Mouse (Mus musculus): ENCODE measurements around the gene Ttll11.

The Ttll11 gene

DNA sequence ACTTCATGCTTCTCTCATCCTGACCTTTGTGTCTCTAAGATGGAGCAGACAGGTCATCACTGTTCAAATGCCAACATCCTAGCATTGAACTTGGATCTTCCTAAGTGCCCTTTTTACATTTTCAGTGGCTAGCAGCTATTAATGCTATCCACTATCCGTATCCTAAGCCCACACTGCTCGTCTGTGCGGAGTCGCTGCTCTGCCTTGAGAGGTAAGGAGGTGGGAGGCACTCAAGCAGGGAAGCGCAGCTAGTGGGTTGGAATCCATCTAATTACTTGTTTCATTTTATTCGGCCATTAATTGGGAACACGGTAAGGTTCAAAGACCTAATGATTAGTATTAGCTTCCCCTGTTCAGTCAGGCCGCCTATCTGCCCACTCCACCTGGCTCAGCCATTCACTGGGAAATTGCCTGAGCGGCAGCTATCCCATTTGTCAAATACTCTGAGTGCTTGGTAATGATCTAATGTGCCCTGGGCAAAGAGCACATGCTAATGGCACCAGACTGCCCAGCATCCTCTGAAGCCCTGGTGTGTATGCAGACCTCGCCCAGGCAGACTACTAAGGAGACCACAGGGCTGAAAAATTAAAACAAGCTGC is 130.0 kb downstream of the Ttll11 start:
- DNase-seq = no peak

GRCm38 (mm10) chr2:35845611-35846504 is 133.9 kb downstream of the Ttll11 start:
- DNase-seq = no peak

DNA sequence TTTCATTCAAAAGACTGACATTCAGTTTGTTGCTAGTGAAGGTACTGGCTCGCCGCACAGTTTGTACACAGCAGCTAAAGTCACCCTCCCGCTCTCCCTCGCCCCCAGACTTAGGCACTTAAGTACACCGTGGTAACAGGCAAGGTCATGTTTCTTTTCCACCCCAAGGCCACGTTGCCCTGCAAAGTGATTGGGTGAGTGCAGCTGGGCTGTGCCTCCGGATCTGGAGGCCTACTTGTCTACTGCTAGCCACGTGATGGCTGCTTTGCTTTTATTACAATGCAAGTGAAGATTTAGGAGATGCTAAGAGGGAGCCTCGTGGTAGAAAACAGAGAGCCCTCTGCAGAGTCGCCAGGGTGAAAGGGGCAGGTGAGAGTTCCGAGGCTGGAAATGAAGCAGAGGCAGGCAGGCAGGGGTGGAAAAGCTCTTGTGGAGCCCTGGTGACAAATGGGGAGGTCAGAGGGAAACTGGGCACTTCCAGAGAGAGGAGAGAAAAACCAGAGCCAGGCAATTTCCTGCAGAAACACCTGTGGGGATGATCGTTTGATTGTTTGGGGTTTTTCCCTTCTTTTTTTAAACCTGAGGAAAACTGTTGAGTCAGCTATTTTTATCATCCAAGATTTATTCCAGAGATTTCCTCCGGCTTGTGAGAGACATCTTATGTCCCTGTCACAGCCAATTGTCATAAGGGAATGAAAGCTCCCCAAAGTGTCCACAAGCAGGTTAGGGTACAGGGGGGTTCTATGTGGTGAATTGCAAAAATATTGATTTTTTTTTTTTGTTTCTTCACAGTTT is 135.6 kb downstream of the Ttll11 start:
- no peak for DNase-seq

DNA sequence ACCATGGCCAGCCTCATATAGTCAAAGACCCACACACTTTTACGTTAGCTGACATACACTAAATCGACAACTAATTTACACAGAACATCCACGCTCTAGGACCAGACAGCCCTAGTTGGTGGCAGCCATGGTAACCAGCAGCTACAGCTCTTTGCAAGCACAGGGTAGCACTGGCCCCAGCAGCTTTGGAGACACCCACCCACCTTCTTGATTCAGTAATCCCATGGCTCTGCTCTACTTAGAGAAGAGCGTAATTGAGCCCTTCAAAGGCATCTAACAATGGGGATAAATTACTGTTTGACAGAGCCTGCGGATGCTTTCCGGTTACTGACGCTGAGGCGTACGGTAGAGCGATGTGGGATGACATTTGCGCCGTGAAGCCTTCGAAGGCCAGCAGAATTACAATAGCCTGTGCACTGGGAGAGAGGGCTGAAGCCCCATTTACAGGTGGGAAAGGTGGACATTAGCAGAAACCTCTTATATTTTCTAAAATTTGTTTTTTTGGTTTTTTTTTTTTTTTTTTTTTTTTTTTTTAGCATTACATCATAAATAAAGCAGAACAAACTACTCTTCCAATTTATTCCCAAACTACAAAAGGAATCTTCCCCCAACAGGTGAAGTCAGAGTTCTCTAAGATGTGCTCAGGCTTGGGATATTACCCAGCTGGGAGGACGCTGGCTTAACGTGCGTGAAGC is 136.8 kb downstream of the Ttll11 start:
- DNase-seq = no peak

- no peak for DNase-seq
Observed at GRCm38 (mm10) chr2:35841841-35842420, 137.8 kb downstream of the Ttll11 start.

DNA sequence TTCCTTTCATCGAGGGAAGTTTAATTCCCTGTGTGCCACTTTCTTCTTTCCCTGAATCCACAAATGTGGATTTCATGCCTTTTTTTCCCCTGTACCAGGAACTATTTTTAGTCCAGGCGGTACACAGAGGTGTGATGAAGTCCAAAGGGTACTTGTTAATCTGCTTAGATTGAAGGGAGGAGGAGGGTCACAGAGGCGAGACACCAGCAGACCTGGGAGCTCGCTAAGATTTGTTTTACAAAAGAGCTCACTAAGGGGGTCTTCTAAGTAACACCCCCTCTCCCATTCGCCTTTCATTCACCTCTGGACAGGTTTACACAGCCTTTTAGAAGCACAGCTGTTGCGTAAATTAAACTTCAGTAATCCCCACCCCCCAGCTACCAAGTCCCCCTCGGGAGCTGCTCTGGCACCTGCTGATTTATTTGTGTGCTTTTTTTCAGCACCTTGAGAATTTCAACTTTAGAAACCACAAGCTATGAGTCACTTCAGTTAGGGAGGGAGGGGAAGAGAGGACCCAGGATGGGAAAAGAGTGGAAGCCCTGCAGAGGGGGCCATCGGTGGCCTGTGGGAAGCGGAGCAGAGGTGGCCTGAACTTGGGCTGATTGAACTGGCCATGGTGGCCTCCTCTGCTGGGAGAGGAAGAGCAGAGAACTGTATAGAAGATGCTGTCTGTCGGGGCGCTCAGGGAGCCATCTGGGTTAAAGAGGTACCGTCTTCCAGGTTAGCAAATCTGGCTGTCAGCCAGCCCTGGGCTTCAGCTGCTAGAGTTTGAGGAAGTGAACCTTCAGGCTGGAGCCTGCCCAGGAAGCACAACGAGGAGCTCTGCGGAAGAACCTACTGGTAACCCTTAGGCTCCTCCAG is 138.5 kb downstream of the Ttll11 start:
- DNase-seq = peak; percentile 45

- DNase-seq = no peak
Observed at GRCm38 (mm10) chr2:35838751-35839479, 140.8 kb downstream of the Ttll11 start.

GRCm38 (mm10) chr2:35834198-35834913 is 145.4 kb downstream of the Ttll11 start:
- no peak for DNase-seq

GRCm38 (mm10) chr2:35833546-35833945 is 146.2 kb downstream of the Ttll11 start:
- no peak for DNase-seq

DNA sequence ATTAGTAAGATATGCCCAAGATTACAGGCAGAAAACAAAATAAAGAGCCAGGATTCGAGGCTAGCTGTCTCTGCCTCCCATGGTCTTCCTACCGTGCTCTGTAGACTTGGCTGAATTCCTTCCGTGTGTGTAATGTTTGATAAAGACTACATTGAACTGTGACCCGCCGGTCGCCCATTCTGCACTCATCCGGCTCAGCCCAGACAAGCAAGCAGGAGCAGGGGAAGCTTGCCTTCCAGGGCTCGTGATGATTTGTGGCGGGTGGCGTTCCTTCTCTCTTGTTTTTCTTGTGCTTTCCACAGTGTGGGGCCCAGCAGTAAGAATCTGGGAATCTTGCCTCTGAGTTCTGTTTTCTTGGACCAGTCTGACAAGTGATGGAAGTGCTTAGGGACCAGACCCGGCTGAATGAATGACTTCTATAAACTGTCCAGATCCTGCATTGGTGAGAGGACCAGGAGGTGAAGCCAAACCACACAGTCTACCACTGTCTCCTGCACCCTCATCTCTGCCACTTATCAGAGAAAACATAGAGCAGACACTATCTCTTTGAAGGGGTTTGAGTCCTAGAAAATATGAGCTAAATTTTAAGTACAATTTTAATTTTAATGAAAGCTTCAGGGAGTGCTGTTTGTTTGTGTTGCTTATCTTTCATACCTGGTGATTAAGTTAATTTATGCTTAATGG is 146.8 kb downstream of the Ttll11 start:
- peak; percentile 18 for DNase-seq

DNA sequence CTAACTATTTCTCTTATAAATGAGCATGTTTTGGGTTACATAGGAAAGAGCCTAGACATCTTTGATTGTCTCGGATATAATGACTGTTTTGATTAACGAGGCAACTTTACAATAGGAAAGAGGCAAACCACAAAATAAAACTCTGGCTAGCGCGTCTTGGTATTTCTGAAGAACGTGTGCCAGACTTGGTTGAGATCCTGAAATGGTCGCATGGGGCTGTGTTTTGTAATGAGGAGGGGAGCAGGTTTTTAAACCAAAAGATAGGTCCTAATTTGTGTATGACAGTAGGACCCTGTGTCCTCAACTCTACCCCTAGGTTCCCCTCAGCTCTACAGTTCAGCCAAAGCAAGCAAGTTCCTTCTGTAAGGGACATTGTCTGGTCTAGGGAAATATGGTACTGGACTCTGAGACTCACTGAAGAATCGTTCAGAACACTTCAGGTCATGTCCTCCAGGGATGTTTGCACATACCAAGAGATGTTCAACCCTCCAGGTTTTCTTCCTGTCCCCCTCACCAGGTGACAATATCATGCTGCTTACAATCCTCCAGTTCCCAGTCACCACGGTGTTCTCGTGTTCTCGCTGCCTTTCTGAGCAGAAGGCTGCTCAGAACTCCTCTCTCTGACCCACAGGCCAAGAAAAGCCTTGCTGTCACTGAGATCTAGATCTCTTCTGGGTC is 147.7 kb downstream of the Ttll11 start:
- DNase-seq = no peak

DNA sequence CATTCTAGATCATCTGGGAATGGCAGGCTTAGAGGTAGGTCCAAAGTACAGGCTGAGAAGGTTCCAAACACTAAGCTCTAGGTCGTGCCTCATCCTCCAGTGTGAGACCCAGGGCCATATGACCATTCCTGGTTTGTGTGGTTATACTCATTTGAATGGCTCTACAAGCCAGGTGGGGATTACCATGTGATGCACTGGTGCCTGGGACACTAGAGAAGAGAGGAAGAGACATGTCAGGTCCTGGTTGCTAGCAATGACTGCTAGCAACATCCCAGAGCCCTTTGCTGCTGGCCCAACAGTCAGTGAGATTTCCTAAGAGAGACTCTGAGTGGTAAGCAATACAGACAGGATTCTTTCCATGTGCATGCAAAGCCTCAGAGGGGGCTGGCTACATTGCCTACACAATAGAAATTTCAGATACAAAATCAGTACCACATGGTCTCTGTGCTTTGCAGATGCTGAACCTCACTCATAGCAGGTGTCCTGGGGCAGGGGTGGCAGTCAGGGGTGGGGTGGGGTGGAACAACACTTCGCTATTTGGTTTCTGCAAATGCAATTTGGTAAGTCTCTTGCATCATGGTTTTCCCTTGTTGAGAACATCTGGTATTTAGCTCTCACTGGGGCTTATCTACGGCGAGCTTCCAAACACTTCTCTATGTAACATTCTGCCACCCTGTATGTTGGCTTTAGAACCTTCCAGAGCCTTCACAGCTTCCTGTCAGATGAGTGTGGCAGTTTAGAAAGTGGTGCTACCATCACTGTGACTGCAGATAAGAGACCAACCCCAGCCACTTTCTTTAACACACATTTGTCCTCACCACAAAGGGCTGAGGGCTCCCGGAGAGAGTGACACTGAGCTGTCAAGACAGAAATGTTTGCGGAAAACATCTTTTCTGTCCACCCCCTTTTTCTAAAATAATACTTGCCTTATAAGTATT is 148.5 kb downstream of the Ttll11 start:
- DNase-seq = no peak

DNA sequence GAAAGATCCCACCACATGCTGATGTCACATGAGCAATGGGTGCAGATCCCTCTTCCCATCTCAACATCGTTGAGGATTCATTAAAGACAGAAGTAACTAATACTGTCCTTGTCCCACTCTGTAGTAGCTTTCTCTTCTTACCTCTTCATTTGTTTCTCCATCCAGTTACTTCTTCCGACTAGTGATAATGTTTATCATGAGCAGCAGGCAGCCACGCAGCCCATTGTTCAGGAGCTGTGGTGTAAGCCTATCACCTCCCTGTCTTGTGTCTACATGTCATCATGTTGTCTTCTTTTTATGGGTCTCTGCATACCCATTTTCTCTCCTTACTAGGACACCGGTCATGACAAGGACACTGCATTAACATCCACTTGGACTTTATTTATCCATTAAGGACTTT is 150.6 kb downstream of the Ttll11 start:
- no peak for DNase-seq

DNA sequence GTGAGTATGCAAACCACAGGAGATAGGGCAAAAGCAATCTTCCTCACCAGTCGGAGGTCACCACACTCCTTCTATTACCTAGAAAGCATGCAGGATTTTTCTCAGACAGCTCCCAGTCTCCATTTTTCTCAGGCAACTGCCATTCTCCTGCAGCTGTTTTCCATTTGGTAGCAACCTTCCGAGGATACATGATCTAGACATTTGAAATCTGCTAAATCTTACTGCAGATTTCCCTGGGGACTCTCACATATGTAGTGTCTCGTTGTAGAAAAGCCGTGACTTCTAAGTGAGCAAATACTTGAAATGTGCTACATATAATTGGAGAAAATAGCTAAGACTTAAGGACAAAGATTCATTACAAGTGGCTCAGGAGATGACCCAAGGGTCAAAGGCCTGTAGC is 151.8 kb downstream of the Ttll11 start:
- no peak for DNase-seq

DNA sequence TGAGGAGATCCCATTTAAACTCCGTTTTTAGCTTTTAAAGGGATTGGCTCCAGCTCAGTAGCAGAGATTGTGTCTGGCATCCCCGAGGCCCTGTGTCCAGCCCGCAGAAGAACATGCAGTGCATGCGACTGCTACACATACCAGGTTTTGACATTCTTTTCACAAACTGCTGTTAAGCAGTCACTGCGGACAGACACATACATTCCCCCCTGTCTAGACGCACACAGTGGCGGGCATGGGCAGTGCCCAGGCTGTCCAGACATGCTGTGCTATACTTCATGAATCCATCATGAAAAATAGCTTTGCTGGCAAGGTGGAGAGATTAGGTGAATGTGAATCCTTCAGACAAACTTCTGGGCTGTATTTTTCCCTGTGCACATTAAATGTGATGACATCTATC is 154.6 kb downstream of the Ttll11 start:
- DNase-seq = no peak

- no peak for DNase-seq
Observed at GRCm38 (mm10) chr2:35823589-35823988, 156.1 kb downstream of the Ttll11 start.

GRCm38 (mm10) chr2:35818883-35819282 is 160.8 kb downstream of the Ttll11 start:
- DNase-seq = no peak
